24 mouse cellular contexts compared by ENCODE assay signal in genomic region chr12:11198551-11198950, GRCm38 (mm10). TPM values are rescaled to one million over a fixed set of nuclear protein-coding genes. Genes with fewer than 3 reads are reported as not detected.
DNase-seq lines count a peak whose midpoint lies in the region; TF ChIP-seq lines count a peak whose summit lies in the region.
"Had no signal": no experiment of that assay in that cellular context is flagged by ENCODE, and none has a peak within 500 bp of the region (broad histone marks: within the 10 kb centered on the region; RNA-seq: fewer than 3 reads in every experiment).

No protein-coding gene starts in this region.

- no peaks in the 10 kb centered on the region for H3K36me3 ChIP-seq in ES-E14 (ENCODE audit: control insufficient read depth, insufficient read depth, low read length, poor library complexity, severe bottlenecking)
- H3K36me3 ChIP-seq: embryonic facial prominence, embryonic 13.5 days; embryonic facial prominence, embryonic 15.5 days; forebrain, embryonic 15.5 days had no signal

- H3K9me3 ChIP-seq in ES-E14 (ENCODE audit: control insufficient read depth, insufficient read depth, low read depth, low read length), result no peaks in the 10 kb centered on the region
- H3K9me3 ChIP-seq: embryonic facial prominence, embryonic 13.5 days; embryonic facial prominence, embryonic 15.5 days; forebrain, embryonic 13.5 days; forebrain, embryonic 15.5 days had no signal

- H3K9ac ChIP-seq in ES-E14 (ENCODE audit: insufficient read depth, low read depth, low read length, poor library complexity, severe bottlenecking), result no peak overlapping the region
- H3K9ac ChIP-seq: embryonic facial prominence, embryonic 13.5 days; embryonic facial prominence, embryonic 15.5 days; forebrain, embryonic 13.5 days; forebrain, embryonic 15.5 days had no signal

- intact Hi-C loops in heart, postnatal 25 days (cut with DNase I), result loop anchor here (5.0 kb wide), 2 partner anchors 89 to 139 kb away; no protein-coding TSS in a partner anchor

- H3K4me3 ChIP-seq in ES-E14 (ENCODE audit: insufficient read depth in 1 of 2, low read depth in 1 of 2, low read length in 2 of 2, poor library complexity in 1 of 2, severe bottlenecking in 1 of 2), result no peak overlapping the region
- H3K4me3 ChIP-seq: embryonic facial prominence, embryonic 13.5 days; embryonic facial prominence, embryonic 15.5 days; erythroblast, embryonic 14.5 days; forebrain, embryonic 13.5 days; forebrain, embryonic 15.5 days had no signal

- peak overlapping the region; percentile 9; the same call in 1 of the 2 replicates for H3K27ac ChIP-seq in ES-E14 (ENCODE audit: insufficient read depth, low read depth, low read length, poor library complexity, severe bottlenecking)
- H3K27ac ChIP-seq: embryonic facial prominence, embryonic 13.5 days; embryonic facial prominence, embryonic 15.5 days; forebrain, embryonic 13.5 days; forebrain, embryonic 15.5 days had no signal

- H3K4me1 ChIP-seq in ES-E14 (ENCODE audit: control insufficient read depth in 2 of 2, insufficient read depth in 2 of 2, low read length in 2 of 2, poor library complexity in 1 of 2), result peaks cover 4 to 18% of the 10 kb centered on the region in 2 experiments; a peak in 3 of 4 replicates
- H3K4me1 ChIP-seq: embryonic facial prominence, embryonic 13.5 days; forebrain, embryonic 15.5 days had no signal

- DNase-seq in heart, adult 11 months, result peak; percentile 80
- DNase-seq in heart, postnatal 25 days (ENCODE audit: low spot score), result no peak
- DNase-seq in ES-CJ7 (ENCODE audit: low read depth, low spot score), result peak; percentile 81
- DNase-seq in ES-E14 (ENCODE audit: low read depth, low spot score), result peak; percentile 47
- DNase-seq in ZHBTc4 (ENCODE audit: low read depth, low spot score), result peak; percentile 69
- DNase-seq in cerebellum, adult 9-10 months, result no peak
- DNase-seq in retina, postnatal 1 day, result no peak
- DNase-seq: adrenal gland, adult 2 months; adrenal gland, postnatal 10 days; adrenal gland, postnatal 25 days; cerebellum, adult 11 months; cerebellum, adult 18-20 months; cerebellum, adult 9-11 months; cerebellum, postnatal 14 days; cerebellum, postnatal 36 days; embryo, embryonic 11 days had no signal

- in situ Hi-C loops in ES-E14 (cut with MboI; ENCODE audit: low sequenced_read_pairs in 2 of 2, unreplicated experiment in 2 of 2), result loop anchor here in 1 of 2 experiments (25.0 kb wide), 2 partner anchors 336 to 586 kb away; no protein-coding TSS in a partner anchor

TF ChIP-seq in ES-E14, 5 proteins besides CTCF, POLR2A, EP300 and RAD21:
- no peak for TF ChIP-seq CHD2 (IDR thresholded peaks at IDR 0.05; ENCODE audit: low read depth, low read length)
- no peak for TF ChIP-seq ZC3H11A (IDR thresholded peaks at IDR 0.05; ENCODE audit: borderline replicate concordance, low read depth, low read length)
- no peak for TF ChIP-seq HCFC1 (IDR thresholded peaks at IDR 0.05; ENCODE audit: borderline replicate concordance, insufficient read depth, low read length)
- TF ChIP-seq ZNF384 (IDR thresholded peaks at IDR 0.05; ENCODE audit: low read depth, low read length), result no peak
- no peak for TF ChIP-seq MAFK (IDR thresholded peaks at IDR 0.05; ENCODE audit: insufficient read depth, low read depth, low read length)

RNA-seq across cellular contexts. Expression of gene Msgn1, which starts 10.2 kb away (rescaled TPM):
- not detected for total RNA-seq in heart, postnatal 25 days (2021)
- not detected in 2 replicates for total RNA-seq in ES-E14 (2012; rRNA removed)
- total RNA-seq: adrenal gland, adult 2 months; adrenal gland, postnatal 10 days; adrenal gland, postnatal 25 days; adrenal gland, postnatal 4 days; common myeloid progenitor, adult 5-6 weeks; MEL had no signal

RNA-seq across cellular contexts. Expression of gene Kcns3, which starts 47.7 kb away (rescaled TPM):
- under 1 TPM; 0.29 to 0.39 TPM for total RNA-seq in heart, postnatal 25 days (2021)
- total RNA-seq in ES-E14 (2012; rRNA removed), result 2.5 and 2.6 TPM in 2 replicates
- total RNA-seq: common myeloid progenitor, adult 5-6 weeks; MEL had no signal

Comparison
In these comparisons a context has a peak if more than half of its experiments do, and no peak if none do; other contexts are left out.
1. DNase-seq: peak in heart, adult 11 months (single experiment), ES-CJ7 (single experiment), ES-E14 (single experiment) and ZHBTc4 (single experiment); none in heart, postnatal 25 days (single experiment), cerebellum, adult 9-10 months (single experiment) and retina, postnatal 1 day (single experiment).